Mouse (Mus musculus): ENCODE measurements around the gene Zfp488. TPM values are rescaled to one million over a fixed set of nuclear protein-coding genes. Genes with fewer than 3 reads are reported as not detected.

Gene Zfp488
- polyA plus RNA-seq, 1 experiment from 2014 or later = 0.01 TPM

DNA sequence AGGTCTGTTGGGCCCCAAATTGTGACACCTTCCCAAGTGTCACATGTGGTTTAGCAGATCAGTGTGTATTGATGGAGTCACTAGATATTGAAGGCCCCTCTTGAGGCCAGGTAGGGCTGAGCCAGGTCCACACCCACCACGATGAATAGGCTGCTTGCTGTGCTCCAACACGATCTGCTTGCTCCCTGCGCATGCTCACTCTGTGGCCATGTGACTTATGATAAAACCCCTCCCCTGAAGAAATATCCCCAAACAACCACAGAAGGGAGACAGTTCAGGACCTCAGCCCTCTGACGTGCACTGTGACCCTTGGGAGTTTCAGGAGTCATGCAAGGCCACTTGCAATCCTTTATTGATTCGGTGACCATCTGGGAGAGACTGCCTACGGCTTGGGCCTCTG, 32.4 kb downstream of the Zfp488 start:
- ChIA-PET POLR2A (no interaction called here), CTCF (no interaction called here)
- in situ Hi-C loops (cut with MboI; ENCODE audit: low pct_unique_long_range_greater_than_20kb) = no loop called here
- H3K27me3 ChIP-seq = no peaks in the 10 kb centered on the region
- no peak for TF ChIP-seq CTCF (IDR thresholded peaks at IDR 0.05)
- ATAC-seq = no peak
- DNase-seq (ENCODE audit: low read depth, low spot score) = no peak

- POLR2A ChIA-PET = no interaction called here
- in situ Hi-C loops (cut with MboI; ENCODE audit: low pct_unique_long_range_greater_than_20kb) = no loop called here
- TF ChIP-seq CTCF (IDR thresholded peaks at IDR 0.05) = no peak
- CTCF ChIA-PET = no interaction called here
- ATAC-seq (no peak), DNase-seq (ENCODE audit: low read depth, low spot score) (no peak)
- no peaks in the 10 kb centered on the region for H3K27me3 ChIP-seq
These were observed 36.3 kb downstream of the Zfp488 start for GRCm38 (mm10) chr14:33942222-33942621.

GRCm38 (mm10) chr14:33940739-33941138, 37.8 kb downstream of the Zfp488 start, which contains the start of gene Gdf2:
TSS of gene Gdf2 (plus strand) at chr14:33941039.
- in situ Hi-C loops (cut with MboI; ENCODE audit: low pct_unique_long_range_greater_than_20kb) = no loop called here
- no peak for DNase-seq (ENCODE audit: low read depth, low spot score)
- no peak for ATAC-seq
- ChIA-PET POLR2A (no interaction called here), CTCF (no interaction called here)
- H3K27me3 ChIP-seq = no peaks in the 10 kb centered on the region
- TF ChIP-seq CTCF (IDR thresholded peaks at IDR 0.05) = no peak

- in situ Hi-C loops (cut with MboI; ENCODE audit: low pct_unique_long_range_greater_than_20kb) = no loop called here
- CTCF ChIA-PET = no interaction called here
- TF ChIP-seq CTCF (IDR thresholded peaks at IDR 0.05) = no peak
- no peaks in the 10 kb centered on the region for H3K27me3 ChIP-seq
- no peak for DNase-seq (ENCODE audit: low read depth, low spot score)
- POLR2A ChIA-PET = no interaction called here
- no peak for ATAC-seq
These were observed 39.4 kb downstream of the Zfp488 start for GRCm38 (mm10) chr14:33939117-33939516.

DNA sequence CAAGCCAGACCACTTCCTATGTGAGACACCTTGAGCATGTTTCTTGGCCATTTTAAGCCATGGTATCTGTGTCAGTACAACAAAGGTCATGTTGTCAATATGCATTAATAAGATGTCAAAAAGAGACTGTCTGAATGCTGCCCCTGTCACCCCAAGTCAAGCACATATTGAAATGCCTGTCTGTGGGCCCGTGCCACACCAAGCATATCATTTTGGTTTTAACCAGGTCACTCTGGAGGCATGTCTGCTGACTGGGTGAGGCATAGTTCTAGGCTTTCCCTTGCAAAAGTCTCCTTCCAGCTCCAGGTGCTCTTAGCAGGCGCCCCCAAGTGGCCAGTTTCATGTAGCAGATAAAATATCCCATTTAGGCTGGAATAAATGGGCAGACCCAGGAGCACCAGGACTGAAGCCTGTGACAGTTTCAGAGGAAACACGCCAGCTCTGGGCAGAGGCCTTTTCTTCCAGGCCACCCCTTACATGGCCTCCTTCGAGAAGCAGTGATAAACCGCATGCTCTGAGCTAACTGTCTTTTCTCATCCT, 44.7 kb downstream of the Zfp488 start:
- no peak for DNase-seq (ENCODE audit: low read depth, low spot score)
- ChIA-PET CTCF (no interaction called here), POLR2A (interaction anchor here (0.5 kb wide), 1 partner anchor 81 kb away, joined by 4 read pairs; no protein-coding TSS in a partner anchor)
- H3K27me3 ChIP-seq = peaks cover 8% of the 10 kb centered on the region
- peak; percentile 59 for TF ChIP-seq CTCF (IDR thresholded peaks at IDR 0.05)
- in situ Hi-C loops (cut with MboI; ENCODE audit: low pct_unique_long_range_greater_than_20kb) = loop anchor here (5.0 kb wide), 1 partner anchor 242 kb away; no protein-coding TSS in a partner anchor
- no peak for ATAC-seq

DNA sequence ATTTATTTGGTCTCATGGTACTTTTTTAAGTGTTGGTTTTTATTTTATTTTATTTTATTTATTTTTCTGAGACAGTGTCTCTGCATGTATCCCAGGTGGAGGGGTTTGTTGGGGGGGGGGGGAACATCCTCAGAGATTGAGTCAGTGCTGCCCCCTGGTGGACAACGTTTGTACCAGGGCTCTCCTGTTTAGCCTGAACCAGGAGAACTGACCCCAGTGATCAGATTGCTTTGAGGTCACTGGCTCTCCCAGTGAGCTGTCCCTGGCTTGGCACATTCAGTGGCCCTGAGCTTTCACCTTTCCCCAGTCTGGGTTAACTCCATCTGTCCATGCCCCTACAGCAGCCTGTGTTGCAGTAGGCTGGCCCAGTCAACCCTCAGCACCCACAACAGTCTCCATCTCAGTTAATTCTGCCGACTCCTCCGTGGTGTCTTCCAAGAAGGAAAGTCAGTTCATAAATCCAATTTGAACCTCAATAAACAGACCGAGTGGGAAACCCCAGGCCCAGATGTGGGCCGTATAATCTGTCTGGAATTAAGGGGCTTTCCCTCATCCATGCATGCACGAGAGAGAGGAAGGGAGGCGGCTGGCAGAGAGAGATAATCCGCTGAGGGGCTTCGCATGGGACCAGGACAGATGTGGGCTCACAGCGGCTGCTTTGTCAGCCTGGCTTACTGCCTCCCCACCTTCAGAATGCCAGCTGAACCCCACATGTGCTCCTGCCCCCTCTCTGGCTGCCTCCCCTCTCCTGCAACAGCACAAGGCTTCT, 45.4 kb downstream of the Zfp488 start:
- peaks cover 8% of the 10 kb centered on the region for H3K27me3 ChIP-seq
- in situ Hi-C loops (cut with MboI; ENCODE audit: low pct_unique_long_range_greater_than_20kb) = loop anchor here (5.0 kb wide), 1 partner anchor 241 kb away; no protein-coding TSS in a partner anchor
- POLR2A ChIA-PET = no interaction called here
- ATAC-seq (no peak), DNase-seq (ENCODE audit: low read depth, low spot score) (no peak)
- no peak for TF ChIP-seq CTCF (IDR thresholded peaks at IDR 0.05)
- CTCF ChIA-PET = no interaction called here

DNA sequence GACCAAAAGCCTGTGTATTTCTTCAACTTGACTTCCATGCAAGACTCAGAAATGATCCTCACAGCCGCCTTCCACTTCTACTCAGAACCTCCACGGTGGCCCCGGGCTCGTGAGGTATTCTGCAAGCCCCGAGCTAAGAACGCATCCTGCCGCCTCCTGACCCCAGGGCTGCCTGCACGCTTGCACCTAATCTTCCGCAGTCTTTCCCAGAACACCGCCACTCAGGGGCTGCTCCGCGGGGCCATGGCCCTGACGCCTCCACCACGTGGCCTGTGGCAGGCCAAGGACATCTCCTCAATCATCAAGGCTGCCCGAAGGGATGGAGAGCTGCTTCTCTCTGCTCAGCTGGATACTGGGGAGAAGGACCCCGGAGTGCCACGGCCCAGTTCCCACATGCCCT, 46.7 kb downstream of the Zfp488 start:
- POLR2A ChIA-PET = no interaction called here
- no peak for DNase-seq (ENCODE audit: low read depth, low spot score)

GRCm38 (mm10) chr14:33923168-33924070, 55.1 kb downstream of the Zfp488 start, which contains the start of gene Gdf10:
TSS of gene Gdf10 (plus strand) at chr14:33923587.
- H3K27me3 ChIP-seq = peaks cover 27% of the 10 kb centered on the region
- DNase-seq (ENCODE audit: low read depth, low spot score) = no peak
- CTCF ChIA-PET = no interaction called here

More for the DNA sequence above, 46.7 kb downstream of the Zfp488 start:
- no peak for TF ChIP-seq CTCF (IDR thresholded peaks at IDR 0.05)
- CTCF ChIA-PET = no interaction called here
- peaks cover 8% of the 10 kb centered on the region for H3K27me3 ChIP-seq
- in situ Hi-C loops (cut with MboI; ENCODE audit: low pct_unique_long_range_greater_than_20kb) = loop anchor here (5.0 kb wide), 1 partner anchor 240 kb away; no protein-coding TSS in a partner anchor
- no peak for ATAC-seq

DNA sequence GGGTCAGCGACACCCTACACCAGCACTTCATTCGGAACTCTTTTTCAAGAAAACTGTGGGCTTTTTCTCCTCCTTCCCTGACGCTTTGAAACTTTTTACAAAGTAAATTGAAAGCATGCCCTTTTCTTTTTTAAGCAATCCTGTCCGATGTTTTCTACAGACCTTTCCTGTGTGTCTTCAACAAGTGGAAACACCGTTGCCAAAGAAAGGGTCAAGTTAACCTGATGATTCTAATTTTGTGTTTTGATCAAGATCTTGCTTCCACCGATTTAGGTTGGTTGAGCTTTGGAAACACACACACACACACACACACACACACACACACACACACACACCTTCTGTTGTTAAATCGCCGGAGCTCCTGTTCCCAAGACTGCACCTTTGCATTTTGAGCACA, 55.8 kb downstream of the Zfp488 start:
- DNase-seq (ENCODE audit: low read depth, low spot score) = no peak
- ATAC-seq = no peak
- in situ Hi-C loops (cut with MboI; ENCODE audit: low pct_unique_long_range_greater_than_20kb) = no loop called here
- no peak for TF ChIP-seq CTCF (IDR thresholded peaks at IDR 0.05)
- CTCF ChIA-PET = no interaction called here
- POLR2A ChIA-PET = no interaction called here
- H3K27me3 ChIP-seq = peaks cover 27% of the 10 kb centered on the region

More at GRCm38 (mm10) chr14:33923168-33924070, 55.1 kb downstream of the Zfp488 start, which contains the start of gene Gdf10:
- POLR2A ChIA-PET = no interaction called here
- in situ Hi-C loops (cut with MboI; ENCODE audit: low pct_unique_long_range_greater_than_20kb) = no loop called here
- no peak for ATAC-seq
- no peak for TF ChIP-seq CTCF (IDR thresholded peaks at IDR 0.05)

GRCm38 (mm10) chr14:33920727-33921559, 57.6 kb downstream of the Zfp488 start:
- no peak for ATAC-seq
- DNase-seq (ENCODE audit: low read depth, low spot score) = no peak
- in situ Hi-C loops (cut with MboI; ENCODE audit: low pct_unique_long_range_greater_than_20kb) = no loop called here
- peaks cover 27% of the 10 kb centered on the region for H3K27me3 ChIP-seq
- ChIA-PET CTCF (no interaction called here), POLR2A (no interaction called here)
- TF ChIP-seq CTCF (IDR thresholded peaks at IDR 0.05) = no peak

Other genes with a start within 250 kb of the Zfp488 start
- gene Gdf10, start 55.2 kb downstream of the Zfp488 start, polyA plus RNA-seq (2021) = not detected
- not detected for gene Gdf2, start 37.7 kb downstream of the Zfp488 start, polyA plus RNA-seq (2021)
- not detected for gene Rbp3, start 24.8 kb downstream of the Zfp488 start, polyA plus RNA-seq (2021)
- not detected for gene Gm30083, start 36.4 kb upstream of the Zfp488 start, polyA plus RNA-seq (2021)
- not detected for gene Gm5460, start 38.0 kb upstream of the Zfp488 start, polyA plus RNA-seq (2021)
- gene Antxrl, start 73.9 kb upstream of the Zfp488 start, polyA plus RNA-seq (2021) = 0.28 TPM
- gene Anxa8, start 107.2 kb upstream of the Zfp488 start, polyA plus RNA-seq (2021) = 4.5 TPM
- 1.1 TPM for gene A630023A22Rik, start 124.0 kb upstream of the Zfp488 start, polyA plus RNA-seq (2021)
- 0.08 TPM for gene Npy4r, start 173.7 kb upstream of the Zfp488 start, polyA plus RNA-seq (2021)
- 0.33 TPM for gene Gprin2, start 222.9 kb upstream of the Zfp488 start, polyA plus RNA-seq (2021)
- gene Syt15, start 240.8 kb upstream of the Zfp488 start, polyA plus RNA-seq (2021) = 0.03 TPM

Measured in Patski (cell line).